Mouse (Mus musculus) spleen, postnatal 10 days (tissue): ENCODE results near the gene Klk12.

ENCODE experiments used
- DNase-seq, 2 experiments: peaks; one replicate each; pipeline ENCODE4 v3.0.0; 2021 to 2022; ENCODE audit warnings: low spot score in 2 of 2

Gene Klk12

GRCm38 (mm10) chr7:43768597-43768996, at the start of gene Klk12:
TSS of gene Klk12 (plus strand) at chr7:43768897.
- no peak for DNase-seq

- no peak for DNase-seq
Measured at GRCm38 (mm10) chr7:43747788-43748187, 20.9 kb upstream of the Klk12 start.

- DNase-seq: no peak
Measured at GRCm38 (mm10) chr7:43752806-43753205, 15.9 kb upstream of the Klk12 start.

- DNase-seq: no peak
Measured at GRCm38 (mm10) chr7:43766484-43766883, 2.2 kb upstream of the Klk12 start.

GRCm38 (mm10) chr7:43769636-43770035, 939 bp downstream of the Klk12 start:
- DNase-seq: no peak

GRCm38 (mm10) chr7:43770701-43771100, 2.0 kb downstream of the Klk12 start:
- no peak for DNase-seq

GRCm38 (mm10) chr7:43771916-43772315, 3.2 kb downstream of the Klk12 start:
- DNase-seq: peak in 1 of 2 experiments; percentile 4

GRCm38 (mm10) chr7:43772901-43773300, 4.2 kb downstream of the Klk12 start:
- no peak for DNase-seq

GRCm38 (mm10) chr7:43774364-43774763, 5.7 kb downstream of the Klk12 start, which contains the start of gene Klk11:
TSS of gene Klk11 (plus strand) at chr7:43774604.
- no peak for DNase-seq

- peak in 1 of 2 experiments; percentile 3 for DNase-seq
Measured at GRCm38 (mm10) chr7:43774802-43775201, 6.1 kb downstream of the Klk12 start.

GRCm38 (mm10) chr7:43775311-43776057, 6.8 kb downstream of the Klk12 start:
- DNase-seq: peak in 1 of 2 experiments; percentile 10

- DNase-seq: no peak
Measured at GRCm38 (mm10) chr7:43776506-43776905, 7.8 kb downstream of the Klk12 start.

- peak in 1 of 2 experiments; percentile 6 for DNase-seq
Measured at GRCm38 (mm10) chr7:43777423-43777822, 8.7 kb downstream of the Klk12 start.

- DNase-seq: peak in 1 of 2 experiments; percentile 3
Measured at GRCm38 (mm10) chr7:43778176-43778970, 9.7 kb downstream of the Klk12 start.

- no peak for DNase-seq
Measured at GRCm38 (mm10) chr7:43780241-43780640, 11.5 kb downstream of the Klk12 start.

- DNase-seq: peak in 1 of 2 experiments; percentile 4
Measured at GRCm38 (mm10) chr7:43780746-43781145, 12.0 kb downstream of the Klk12 start, which contains the start of gene Klk10. TSS of gene Klk10 (plus strand) at chr7:43781035.

GRCm38 (mm10) chr7:43781541-43781940, 12.8 kb downstream of the Klk12 start:
- DNase-seq: no peak

- DNase-seq: peak; percentile 53 to 80
Measured at GRCm38 (mm10) chr7:43782275-43783265, 13.9 kb downstream of the Klk12 start.

- no peak for DNase-seq
Measured at GRCm38 (mm10) chr7:43785286-43785685, 16.6 kb downstream of the Klk12 start.

- DNase-seq: no peak
Measured at GRCm38 (mm10) chr7:43788096-43788495, 19.4 kb downstream of the Klk12 start.

GRCm38 (mm10) chr7:43789295-43789694, 20.6 kb downstream of the Klk12 start:
- DNase-seq: no peak
